Mouse (Mus musculus) right cerebral cortex, postnatal 25 days (tissue): Measurements from ENCODE around the gene Sae1.

Experiments
- DNase-seq: peaks from one replicate; pipeline ENCODE4 v3.0.0; 2022

Gene Sae1

GRCm38 (mm10) chr7:16349999-16350398, 37.6 kb downstream of the Sae1 start:
- no peak for DNase-seq

GRCm38 (mm10) chr7:16345297-16345696, 42.3 kb downstream of the Sae1 start:
- DNase-seq: no peak

- DNase-seq: no peak
Observed at GRCm38 (mm10) chr7:16344598-16344997, 43.0 kb downstream of the Sae1 start.

GRCm38 (mm10) chr7:16337733-16338132, 49.9 kb downstream of the Sae1 start:
- DNase-seq: no peak

GRCm38 (mm10) chr7:16329146-16329545, 58.5 kb downstream of the Sae1 start:
- no peak for DNase-seq

- DNase-seq: no peak
Observed at GRCm38 (mm10) chr7:16326607-16326971, 61.0 kb downstream of the Sae1 start.

- DNase-seq: peak; percentile 22
Observed at GRCm38 (mm10) chr7:16325920-16326606, 61.5 kb downstream of the Sae1 start.

- DNase-seq: no peak
Observed at GRCm38 (mm10) chr7:16324661-16325060, 62.9 kb downstream of the Sae1 start.

GRCm38 (mm10) chr7:16320479-16320878, 67.1 kb downstream of the Sae1 start:
- DNase-seq: no peak

- DNase-seq: no peak
Observed at GRCm38 (mm10) chr7:16319216-16319615, 68.4 kb downstream of the Sae1 start.

- no peak for DNase-seq
Observed at GRCm38 (mm10) chr7:16317094-16317493, 70.5 kb downstream of the Sae1 start.

GRCm38 (mm10) chr7:16315222-16315759, 72.3 kb downstream of the Sae1 start:
- no peak for DNase-seq

GRCm38 (mm10) chr7:16314221-16314775, 73.3 kb downstream of the Sae1 start:
- DNase-seq: no peak

GRCm38 (mm10) chr7:16313481-16314220, 74.0 kb downstream of the Sae1 start:
- peak; percentile 83 for DNase-seq

GRCm38 (mm10) chr7:16312672-16313311, 74.8 kb downstream of the Sae1 start:
- DNase-seq: peak; percentile 20

GRCm38 (mm10) chr7:16312011-16312671, 75.5 kb downstream of the Sae1 start:
- DNase-seq: peak; percentile 18

GRCm38 (mm10) chr7:16311453-16312004, 76.1 kb downstream of the Sae1 start:
- peak; percentile 41 for DNase-seq

GRCm38 (mm10) chr7:16310521-16311452, 76.8 kb downstream of the Sae1 start:
- peak; percentile 53 for DNase-seq

GRCm38 (mm10) chr7:16310020-16310520, 77.5 kb downstream of the Sae1 start:
- peak; percentile 76 for DNase-seq

GRCm38 (mm10) chr7:16309318-16310019, 78.1 kb downstream of the Sae1 start:
- DNase-seq: peak; percentile 88
